Mouse (Mus musculus) ES-E14 (cell line): ENCODE data around the gene Sf3a2. TPM values are rescaled to one million over a fixed set of nuclear protein-coding genes. Genes with fewer than 3 reads are reported as not detected.

Experiments
- DNase-seq: peaks from one replicate; pipeline ENCODE4 v3.0.0-alpha.2; 2013; ENCODE audit warnings: low read depth, low spot score
- H3K27ac ChIP-seq: 2 replicates; pipeline ENCODE4 v1.5.1; 2012; ENCODE audit warnings: low read depth, mild to moderate bottlenecking, low read length, moderate library complexity, mixed read lengths; ENCODE audit not compliant: poor library complexity, insufficient read depth, severe bottlenecking
- H3K36me3 ChIP-seq: 2 replicates; pipeline ENCODE4 v1.6.1; 2012; ENCODE audit warnings: mild to moderate bottlenecking, low read length, moderate library complexity, mixed read lengths; ENCODE audit not compliant: control insufficient read depth, poor library complexity, insufficient read depth, severe bottlenecking
- H3K4me1 ChIP-seq, 2 experiments: fragments of 150-350 bp in 1 of 2; sonication (generic) in 1 of 2; 2 replicates each; pipeline ENCODE4 v1.6.1; 2012; ENCODE audit warnings: low read length in 2 of 2, mild to moderate bottlenecking in 1 of 2, mixed read lengths in 1 of 2; ENCODE audit not compliant: control insufficient read depth in 2 of 2, insufficient read depth in 2 of 2, poor library complexity in 1 of 2
- H3K4me3 ChIP-seq, 2 experiments: fragments of 150-350 bp in 1 of 2; sonication (generic) in 1 of 2; 2 replicates each; pipeline ENCODE4 v1.5.1; 2012; ENCODE audit warnings: low read length in 2 of 2, low read depth in 1 of 2, mild to moderate bottlenecking in 1 of 2, mixed read lengths in 1 of 2; ENCODE audit not compliant: insufficient read depth in 1 of 2, poor library complexity in 1 of 2, severe bottlenecking in 1 of 2
- H3K9ac ChIP-seq: 2 replicates; pipeline ENCODE4 v1.6.1; 2012; ENCODE audit warnings: low read depth, mild to moderate bottlenecking, low read length, mixed read lengths; ENCODE audit not compliant: poor library complexity, insufficient read depth, severe bottlenecking
- H3K9me3 ChIP-seq: fragments of 150-350 bp; sonication (generic); 2 replicates; pipeline ENCODE4 v1.6.1; 2012; ENCODE audit warnings: low read depth, mild to moderate bottlenecking, low read length; ENCODE audit not compliant: control insufficient read depth, insufficient read depth
- CHD2 ChIP-seq: IDR thresholded peaks from 2 replicates; pipeline ENCODE4 v1.6.1; 2014; ENCODE audit warnings: mild to moderate bottlenecking, low read depth, low read length, inconsistent platforms
- HCFC1 ChIP-seq: IDR thresholded peaks from 2 replicates; pipeline ENCODE4 v1.6.1; 2012; ENCODE audit warnings: low read length, inconsistent platforms, borderline replicate concordance; ENCODE audit not compliant: insufficient read depth
- MAFK ChIP-seq: IDR thresholded peaks from 2 replicates; pipeline ENCODE4 v1.6.1; 2014; ENCODE audit warnings: mild to moderate bottlenecking, low read depth, low read length, inconsistent platforms; ENCODE audit not compliant: insufficient read depth
- ZC3H11A ChIP-seq: IDR thresholded peaks from 2 replicates; pipeline ENCODE4 v1.6.1; 2012; ENCODE audit warnings: low read depth, mild to moderate bottlenecking, inconsistent platforms, low read length, borderline replicate concordance
- ZNF384 ChIP-seq: IDR thresholded peaks from 2 replicates; pipeline ENCODE4 v1.6.1; 2012; ENCODE audit warnings: low read depth, low read length, inconsistent platforms
- in situ Hi-C, 2 experiments: fragments of 600-800 bp; cut with MboI; formaldehyde crosslinking; loops; one replicate each; pipeline ENCODE4 v1.15.1; 2025; ENCODE audit warnings: low sequenced_read_pairs in 2 of 2, inconsistent platforms in 1 of 2; ENCODE audit not compliant: unreplicated experiment in 2 of 2
- total RNA-seq: library from RNA; depleted of rRNA; stranded (reverse); fragments of 300-350 nt; gene quantifications from 2 replicates; pipeline ENCODE4 v1.2.3, GENCODE M21; 2012

Gene Sf3a2
- total RNA-seq, 1 experiment: 31.4 TPM

GRCm38 (mm10) chr10:80829359-80830278 is 31.6 kb downstream of the Sf3a2 start:
- no peak for DNase-seq
- Histone ChIP-seq H3K9me3 (no peaks in the 10 kb centered on the region), H3K4me3 (no peak overlapping the region), H3K9ac (no peak overlapping the region), H3K27ac (no peak overlapping the region), H3K4me1 (peaks cover 0 to 18% of the 10 kb centered on the region in 2 experiments; a peak in 2 of 4 replicates), H3K36me3 (peaks cover 22% of the 10 kb centered on the region)
- TF ChIP-seq MAFK (no peak), ZNF384 (no peak), HCFC1 (no peak), ZC3H11A (no peak), CHD2 (no peak)
- in situ Hi-C loops: no loop called here

- Histone ChIP-seq H3K4me1 (peaks cover 0 to 24% of the 10 kb centered on the region in 2 experiments; a peak in 1 of 4 replicates), H3K4me3 (no peak overlapping the region), H3K36me3 (peaks cover 22% of the 10 kb centered on the region), H3K9ac (no peak overlapping the region), H3K27ac (no peak overlapping the region), H3K9me3 (no peaks in the 10 kb centered on the region)
- peak; percentile 91 for DNase-seq
- in situ Hi-C loops: no loop called here
- TF ChIP-seq CHD2 (peak; percentile 8; the same call in 1 of the 2 replicates), ZC3H11A (no peak)
Observed at GRCm38 (mm10) chr10:80831136-80831535, 33.1 kb downstream of the Sf3a2 start.

- in situ Hi-C loops: no loop called here
- Histone ChIP-seq H3K27ac (no peak overlapping the region), H3K9me3 (no peaks in the 10 kb centered on the region), H3K36me3 (peaks cover 19% of the 10 kb centered on the region), H3K4me3 (no peak overlapping the region), H3K9ac (no peak overlapping the region), H3K4me1 (peaks cover 0 to 24% of the 10 kb centered on the region in 2 experiments; a peak in 1 of 4 replicates)
- DNase-seq: no peak
- no peak for TF ChIP-seq MAFK
Observed at GRCm38 (mm10) chr10:80832818-80833217, 34.8 kb downstream of the Sf3a2 start.

- Histone ChIP-seq H3K27ac (no peak overlapping the region), H3K36me3 (no peaks in the 10 kb centered on the region), H3K4me1 (peaks cover 0 to 21% of the 10 kb centered on the region in 2 experiments; a peak in 1 of 4 replicates), H3K9me3 (no peaks in the 10 kb centered on the region), H3K9ac (no peak overlapping the region), H3K4me3 (peak overlapping the region; percentile 35 to 43; a peak in 2 of 4 replicates)
- DNase-seq: no peak
- in situ Hi-C loops: no loop called here
- TF ChIP-seq HCFC1 (no peak), ZNF384 (no peak), CHD2 (no peak), MAFK (no peak), ZC3H11A (no peak)
Observed at GRCm38 (mm10) chr10:80835617-80836016, 37.6 kb downstream of the Sf3a2 start.

GRCm38 (mm10) chr10:80836949-80837379 is 39.0 kb downstream of the Sf3a2 start:
- no peak overlapping the region for H3K27ac ChIP-seq
- H3K9me3 ChIP-seq: no peaks in the 10 kb centered on the region
- no peak overlapping the region for H3K4me3 ChIP-seq
- no peak for DNase-seq
- H3K36me3 ChIP-seq: no peaks in the 10 kb centered on the region
- in situ Hi-C loops: no loop called here
- H3K4me1 ChIP-seq: peaks cover 0 to 14% of the 10 kb centered on the region in 2 experiments; a peak in 1 of 4 replicates
- H3K9ac ChIP-seq: no peak overlapping the region
- TF ChIP-seq ZNF384 (no peak), HCFC1 (no peak), CHD2 (no peak)
